Mouse (Mus musculus) E14TG2a.4 (cell line): ENCODE data around the gene Abca2.

ENCODE experiments used
- CTCF ChIP-seq: conservative IDR thresholded peaks from 2 replicates; pipeline ENCODE4 v1.5.1; 2014; ENCODE audit warnings: low read length
- POU5F1 ChIP-seq: IDR thresholded peaks from 2 replicates; pipeline ENCODE4 v1.6.1; 2014; ENCODE audit warnings: low read length, borderline replicate concordance

- TF ChIP-seq CTCF (no peak), POU5F1 (no peak)
Measured at GRCm38 (mm10) chr2:25461407-25461806, 32.9 kb downstream of the Abca2 start.
